Mouse (Mus musculus) bone marrow macrophage, adult 2 months (primary cell): ENCODE data around the gene Htr3b.

Source experiments
- CTCF ChIP-seq: IDR thresholded peaks from 2 replicates; pipeline ENCODE4 v1.5.1; 2012; ENCODE audit warnings: low read depth, mild to moderate bottlenecking, low read length, moderate library complexity
- POLR2A ChIP-seq: IDR thresholded peaks from 2 replicates; pipeline ENCODE4 v1.6.1; 2012; ENCODE audit warnings: mild to moderate bottlenecking, low read depth, low read length, borderline replicate concordance

- no peak for TF ChIP-seq CTCF
- no peak for TF ChIP-seq POLR2A
These were observed 30.0 kb upstream of the Htr3b start for GRCm38 (mm10) chr9:48994779-48995178.
